Mouse (Mus musculus): ENCODE data around the gene Axdnd1.

The Axdnd1 gene

DNA sequence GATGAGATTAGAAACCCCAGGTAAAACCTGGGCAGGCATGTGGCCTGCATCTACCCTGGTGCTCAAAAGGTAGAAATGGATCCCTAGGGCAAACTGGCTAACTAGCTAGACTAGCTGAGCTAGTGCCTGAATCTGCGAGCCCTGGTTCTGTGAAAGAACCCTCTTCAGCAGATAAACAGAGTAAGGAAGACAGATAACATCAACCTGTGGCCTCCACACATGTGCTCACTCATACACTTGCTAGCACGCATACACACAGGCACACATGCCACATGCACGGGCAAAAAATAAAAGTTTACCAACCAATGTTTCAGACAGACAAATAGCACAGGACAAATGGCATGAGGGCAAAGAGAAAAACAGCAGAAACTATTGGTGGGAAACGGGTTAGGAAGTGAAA is 70.5 kb downstream of the Axdnd1 start:
- TF ChIP-seq NANOG (IDR thresholded peaks at IDR 0.05; ENCODE audit: borderline replicate concordance, low read length) (no peak), CTCF (conservative IDR thresholded peaks at IDR 0.05; ENCODE audit: low read length) (no peak), POU5F1 (IDR thresholded peaks at IDR 0.05; ENCODE audit: borderline replicate concordance, low read length) (no peak)
- Histone ChIP-seq H3K9me3 (ENCODE audit: low read length) (no peaks in the 10 kb centered on the region), H3K4me1 (replicated peaks; ENCODE audit: low read depth, low read length) (no peaks in the 10 kb centered on the region), H3K4me3 (replicated peaks; ENCODE audit: low read length) (no peak overlapping the region), H3K27me3 (ENCODE audit: insufficient read depth, low read length) (no peaks in the 10 kb centered on the region), H3K36me3 (ENCODE audit: insufficient read depth, low read length) (no peaks in the 10 kb centered on the region)

DNA sequence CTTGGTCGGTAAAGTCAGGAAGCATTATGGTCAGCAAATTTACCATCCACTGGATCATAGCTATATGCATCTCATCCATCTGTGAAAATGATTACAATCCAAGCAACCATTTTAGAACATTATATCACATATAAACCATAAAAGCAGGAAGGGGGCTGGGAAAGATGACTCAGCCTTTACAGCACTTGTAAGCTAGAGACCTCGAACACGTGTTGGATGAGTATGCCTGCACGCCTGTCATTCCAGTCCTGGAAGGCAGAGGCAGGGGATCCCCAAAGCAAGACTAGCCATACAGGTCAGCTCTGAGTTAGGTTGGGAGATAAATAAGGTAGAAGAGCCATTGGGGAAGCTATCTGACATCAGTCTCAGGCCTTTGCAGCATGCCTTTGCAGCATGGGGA is 71.9 kb downstream of the Axdnd1 start:
- Histone ChIP-seq H3K36me3 (ENCODE audit: insufficient read depth, low read length) (no peaks in the 10 kb centered on the region), H3K27me3 (ENCODE audit: insufficient read depth, low read length) (no peaks in the 10 kb centered on the region), H3K9me3 (ENCODE audit: low read length) (no peaks in the 10 kb centered on the region), H3K4me1 (replicated peaks; ENCODE audit: low read depth, low read length) (no peaks in the 10 kb centered on the region), H3K4me3 (replicated peaks; ENCODE audit: low read length) (no peak overlapping the region)
- TF ChIP-seq POU5F1 (IDR thresholded peaks at IDR 0.05; ENCODE audit: borderline replicate concordance, low read length) (no peak), CTCF (conservative IDR thresholded peaks at IDR 0.05; ENCODE audit: low read length) (no peak), NANOG (IDR thresholded peaks at IDR 0.05; ENCODE audit: borderline replicate concordance, low read length) (no peak)

DNA sequence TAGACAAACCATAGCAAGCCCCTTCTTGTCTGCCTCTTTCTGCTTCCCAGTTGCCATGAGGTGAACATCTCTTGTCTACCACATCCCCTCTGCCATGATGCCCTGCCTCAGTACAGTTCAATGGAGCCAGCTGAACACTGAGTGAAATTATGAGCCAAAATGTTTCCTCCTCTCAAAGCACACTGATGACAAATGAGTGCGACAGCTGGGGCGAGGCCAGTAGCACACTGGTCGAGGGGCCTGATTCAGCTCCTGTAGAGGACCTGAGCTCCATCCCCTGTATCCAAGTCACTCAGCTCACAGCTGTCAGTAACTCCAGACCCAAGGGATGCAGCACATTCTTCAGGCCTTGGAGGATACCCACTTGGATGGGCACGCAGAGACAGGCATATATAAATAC is 75.3 kb downstream of the Axdnd1 start:
- H3K4me1 ChIP-seq (replicated peaks; ENCODE audit: low read depth, low read length), result no peaks in the 10 kb centered on the region
- H3K27me3 ChIP-seq (ENCODE audit: insufficient read depth, low read length), result 0 out of 2 replicates have a peak, but pooled peaks cover 1% of the 10 kb centered on the region
- no peaks in the 10 kb centered on the region for H3K36me3 ChIP-seq (ENCODE audit: insufficient read depth, low read length)
- no peaks in the 10 kb centered on the region for H3K9me3 ChIP-seq (ENCODE audit: low read length)
- TF ChIP-seq CTCF (conservative IDR thresholded peaks at IDR 0.05; ENCODE audit: low read length), result no peak
- no peak for TF ChIP-seq NANOG (IDR thresholded peaks at IDR 0.05; ENCODE audit: borderline replicate concordance, low read length)
- TF ChIP-seq POU5F1 (IDR thresholded peaks at IDR 0.05; ENCODE audit: borderline replicate concordance, low read length), result no peak
- H3K4me3 ChIP-seq (replicated peaks; ENCODE audit: low read length), result no peak overlapping the region

DNA sequence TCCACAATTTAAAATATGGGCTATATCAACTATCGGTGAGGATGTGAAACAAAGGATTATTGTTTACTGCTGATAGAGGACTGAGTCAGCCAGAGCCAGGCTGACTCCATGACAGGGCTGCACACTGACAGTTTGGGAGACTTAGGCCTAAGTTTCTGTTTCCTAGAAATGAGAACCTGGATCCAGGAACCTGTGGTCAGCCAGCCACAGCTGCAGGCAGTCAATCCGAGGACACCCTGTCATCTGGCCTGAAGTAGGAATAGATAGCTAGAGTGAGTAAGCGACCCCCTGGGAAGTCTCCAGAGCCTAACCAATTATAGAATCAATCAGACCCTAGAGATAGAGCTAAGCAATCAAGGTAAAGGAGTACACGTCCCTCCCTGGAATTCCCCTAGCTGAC is 76.5 kb downstream of the Axdnd1 start:
- Histone ChIP-seq H3K27me3 (ENCODE audit: insufficient read depth, low read length) (0 out of 2 replicates have a peak, but pooled peaks cover 2% of the 10 kb centered on the region), H3K36me3 (ENCODE audit: insufficient read depth, low read length) (no peaks in the 10 kb centered on the region), H3K4me1 (replicated peaks; ENCODE audit: low read depth, low read length) (no peaks in the 10 kb centered on the region), H3K4me3 (replicated peaks; ENCODE audit: low read length) (no peak overlapping the region), H3K9me3 (ENCODE audit: low read length) (no peaks in the 10 kb centered on the region)
- no peak for TF ChIP-seq NANOG (IDR thresholded peaks at IDR 0.05; ENCODE audit: borderline replicate concordance, low read length)
- no peak for TF ChIP-seq POU5F1 (IDR thresholded peaks at IDR 0.05; ENCODE audit: borderline replicate concordance, low read length)
- no peak for TF ChIP-seq CTCF (conservative IDR thresholded peaks at IDR 0.05; ENCODE audit: low read length)

DNA sequence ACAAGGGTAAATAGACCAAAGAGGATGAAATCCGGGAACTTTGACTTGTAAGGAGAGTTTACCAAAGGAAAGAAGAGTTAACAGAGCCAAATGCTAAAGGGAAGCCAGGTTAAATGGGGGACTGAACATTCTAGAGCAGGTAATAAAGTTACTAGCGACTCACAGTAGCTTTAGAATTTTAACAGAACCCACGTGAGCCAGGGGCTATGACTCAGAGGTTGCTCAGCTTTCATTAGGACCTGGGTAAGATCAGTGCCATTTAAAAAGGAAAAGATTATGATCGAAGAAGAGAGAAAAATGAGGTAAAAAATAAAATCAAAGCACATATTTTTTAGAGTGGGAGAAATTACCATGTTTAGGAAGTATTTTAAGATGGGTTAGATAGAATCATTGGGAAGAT is 80.1 kb downstream of the Axdnd1 start:
- Histone ChIP-seq H3K27me3 (ENCODE audit: insufficient read depth, low read length) (0 out of 2 replicates have a peak, but pooled peaks cover 2% of the 10 kb centered on the region), H3K9me3 (ENCODE audit: low read length) (peaks cover 5% of the 10 kb centered on the region), H3K4me3 (replicated peaks; ENCODE audit: low read length) (no peak overlapping the region), H3K36me3 (ENCODE audit: insufficient read depth, low read length) (no peaks in the 10 kb centered on the region), H3K4me1 (replicated peaks; ENCODE audit: low read depth, low read length) (no peaks in the 10 kb centered on the region)
- TF ChIP-seq POU5F1 (IDR thresholded peaks at IDR 0.05; ENCODE audit: borderline replicate concordance, low read length), result no peak
- no peak for TF ChIP-seq NANOG (IDR thresholded peaks at IDR 0.05; ENCODE audit: borderline replicate concordance, low read length)
- TF ChIP-seq CTCF (conservative IDR thresholded peaks at IDR 0.05; ENCODE audit: low read length), result no peak

DNA sequence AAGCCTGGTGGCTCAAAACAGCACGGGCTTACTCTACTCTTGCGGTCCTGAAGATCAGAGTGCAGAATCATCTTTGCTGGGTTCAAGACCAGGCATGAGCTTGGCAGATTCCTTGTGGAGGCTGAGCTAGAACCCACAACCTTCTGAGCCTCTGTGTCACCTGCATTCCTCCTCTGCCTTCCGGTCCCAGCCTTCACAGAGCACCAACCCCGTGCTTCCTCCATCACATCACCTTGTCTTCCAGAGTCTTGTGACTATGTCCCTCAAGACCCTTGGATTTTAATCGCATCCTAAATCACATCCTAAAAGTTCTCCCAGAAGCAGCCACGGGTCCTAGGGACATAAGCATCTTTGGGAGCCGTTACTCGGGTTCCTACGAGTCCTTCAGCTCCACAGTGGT is 97.8 kb downstream of the Axdnd1 start:
- H3K4me1 ChIP-seq (replicated peaks; ENCODE audit: low read depth, low read length), result no peaks in the 10 kb centered on the region
- H3K36me3 ChIP-seq (ENCODE audit: insufficient read depth, low read length), result no peaks in the 10 kb centered on the region
- no peak overlapping the region for H3K4me3 ChIP-seq (replicated peaks; ENCODE audit: low read length)
- H3K27me3 ChIP-seq (ENCODE audit: insufficient read depth, low read length), result peaks cover 11% of the 10 kb centered on the region
- no peak for TF ChIP-seq POU5F1 (IDR thresholded peaks at IDR 0.05; ENCODE audit: borderline replicate concordance, low read length)
- TF ChIP-seq NANOG (IDR thresholded peaks at IDR 0.05; ENCODE audit: borderline replicate concordance, low read length), result no peak
- no peak for TF ChIP-seq CTCF (conservative IDR thresholded peaks at IDR 0.05; ENCODE audit: low read length)
- no peaks in the 10 kb centered on the region for H3K9me3 ChIP-seq (ENCODE audit: low read length)

DNA sequence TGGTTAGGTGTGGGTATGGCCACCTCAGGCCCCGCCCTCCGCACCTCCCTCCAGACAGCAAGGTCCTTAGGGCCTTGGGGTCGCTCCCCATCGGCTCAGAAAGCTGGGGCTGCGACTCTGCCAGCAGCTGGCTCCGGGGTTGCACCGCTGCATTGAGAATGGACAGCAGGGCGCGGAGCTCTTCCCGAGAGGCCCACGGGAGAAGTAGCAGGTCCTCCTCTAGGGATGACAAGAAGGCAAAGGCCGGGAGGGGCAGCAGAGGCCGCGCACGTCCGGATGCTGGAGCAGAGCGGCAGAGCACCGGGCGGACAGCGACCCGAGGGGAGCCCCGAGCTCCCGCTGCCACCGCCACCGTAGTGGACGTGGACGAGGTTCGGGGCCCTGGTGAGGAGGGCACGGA is 110.3 kb downstream of the Axdnd1 start, which contains the start of gene Nphs2:
Gene Nphs2 (plus strand): TSS at position 98 of the 400 bp plus-strand sequence.
- Histone ChIP-seq H3K9me3 (ENCODE audit: low read length) (no peaks in the 10 kb centered on the region), H3K4me1 (replicated peaks; ENCODE audit: low read depth, low read length) (peaks cover 8% of the 10 kb centered on the region; the same call in 1 of the 2 replicates), H3K36me3 (ENCODE audit: insufficient read depth, low read length) (no peaks in the 10 kb centered on the region), H3K4me3 (replicated peaks; ENCODE audit: low read length) (peak within 1 kb of the TSS; percentile 76), H3K27me3 (ENCODE audit: insufficient read depth, low read length) (peaks cover 64% of the 10 kb centered on the region)
- TF ChIP-seq NANOG (IDR thresholded peaks at IDR 0.05; ENCODE audit: borderline replicate concordance, low read length) (no peak), POU5F1 (IDR thresholded peaks at IDR 0.05; ENCODE audit: borderline replicate concordance, low read length) (no peak), CTCF (conservative IDR thresholded peaks at IDR 0.05; ENCODE audit: low read length) (no peak)

DNA sequence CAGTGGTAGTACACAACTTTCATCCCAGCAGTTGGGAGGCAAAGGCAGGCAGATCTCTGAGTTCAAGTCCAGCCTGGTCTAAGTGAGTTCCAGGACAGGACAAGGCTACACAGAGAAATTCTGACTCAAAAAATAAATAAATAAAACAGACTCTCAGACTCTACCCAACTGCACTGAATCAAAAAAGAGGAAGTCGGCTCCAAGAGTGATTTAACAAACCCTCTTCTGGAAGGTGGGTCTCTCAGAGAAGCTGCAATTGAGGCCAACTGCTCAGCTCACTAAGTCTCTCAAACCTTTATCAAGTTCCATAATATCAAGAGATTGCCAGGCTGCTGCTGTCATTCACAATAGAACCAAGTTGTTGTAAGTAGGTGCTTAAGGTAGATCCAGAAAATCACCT is 112.4 kb downstream of the Axdnd1 start:
- TF ChIP-seq POU5F1 (IDR thresholded peaks at IDR 0.05; ENCODE audit: borderline replicate concordance, low read length) (no peak), CTCF (conservative IDR thresholded peaks at IDR 0.05; ENCODE audit: low read length) (no peak), NANOG (IDR thresholded peaks at IDR 0.05; ENCODE audit: borderline replicate concordance, low read length) (no peak)
- Histone ChIP-seq H3K4me3 (replicated peaks; ENCODE audit: low read length) (no peak overlapping the region), H3K4me1 (replicated peaks; ENCODE audit: low read depth, low read length) (peaks cover 13% of the 10 kb centered on the region), H3K36me3 (ENCODE audit: insufficient read depth, low read length) (no peaks in the 10 kb centered on the region), H3K27me3 (ENCODE audit: insufficient read depth, low read length) (peaks cover 83% of the 10 kb centered on the region), H3K9me3 (ENCODE audit: low read length) (no peaks in the 10 kb centered on the region)
